Mouse (Mus musculus): ENCODE measurements around the gene Mre11a. TPM values are rescaled to one million over a fixed set of nuclear protein-coding genes. Genes with fewer than 3 reads are reported as not detected.
A peak's percentile ranks its signal among the peaks of the same experiment; 100 is the strongest.

Gene Mre11a
- polyA plus RNA-seq (2014; fragmentation: Nextera tagmentation; extraction: Ambion mirVana): 34.6 and 38.0 TPM in 2 replicates

- ATAC-seq (ENCODE audit: insufficient read depth) (peak; percentile 99), DNase-seq (peak; percentile 100)
- H3K4me2 ChIP-seq: peak within 1 kb of the TSS; percentile 83
- 0 out of 2 replicates have a peak, but pooled peaks cover 8% of the 10 kb centered on the region for H3K4me1 ChIP-seq (ENCODE audit: insufficient read depth)
- H3K9me3 ChIP-seq (ENCODE audit: low read depth, low read length): no peaks in the 10 kb centered on the region
- 0 out of 2 replicates have a peak, but pooled peaks have one; percentile 13 for TF ChIP-seq CTCF (IDR thresholded peaks at IDR 0.05; ENCODE audit: low read depth)
- H3K9ac ChIP-seq: peak within 1 kb of the TSS; percentile 85
- peak within 1 kb of the TSS; percentile 95 for H3K27ac ChIP-seq (ENCODE audit: low read depth)
- under 1% methylated on average over 62 of the region's 62 CpGs for WGBS
- H3K27me3 ChIP-seq (ENCODE audit: insufficient read depth, low read length): no peaks in the 10 kb centered on the region
- peak within 1 kb of the TSS; percentile 73 for H3K4me3 ChIP-seq (ENCODE audit: low read depth, low read length)
- H3K36me3 ChIP-seq (ENCODE audit: insufficient read depth): peaks cover 59% of the 10 kb centered on the region
Measured at GRCm38 (mm10) chr9:14784039-14785002, at the start of gene Mre11a, which contains the start of gene Ankrd49. Gene Mre11a (plus strand): TSS chr9:14784654. Gene Ankrd49 (minus strand): TSS chr9:14784856.

- TF ChIP-seq CTCF (IDR thresholded peaks at IDR 0.05; ENCODE audit: low read depth): no peak
- H3K27ac ChIP-seq (ENCODE audit: low read depth): no peak overlapping the region
- no peak for ATAC-seq (ENCODE audit: insufficient read depth)
Measured at GRCm38 (mm10) chr9:14739498-14740150, 44.8 kb upstream of the Mre11a start.

DNA sequence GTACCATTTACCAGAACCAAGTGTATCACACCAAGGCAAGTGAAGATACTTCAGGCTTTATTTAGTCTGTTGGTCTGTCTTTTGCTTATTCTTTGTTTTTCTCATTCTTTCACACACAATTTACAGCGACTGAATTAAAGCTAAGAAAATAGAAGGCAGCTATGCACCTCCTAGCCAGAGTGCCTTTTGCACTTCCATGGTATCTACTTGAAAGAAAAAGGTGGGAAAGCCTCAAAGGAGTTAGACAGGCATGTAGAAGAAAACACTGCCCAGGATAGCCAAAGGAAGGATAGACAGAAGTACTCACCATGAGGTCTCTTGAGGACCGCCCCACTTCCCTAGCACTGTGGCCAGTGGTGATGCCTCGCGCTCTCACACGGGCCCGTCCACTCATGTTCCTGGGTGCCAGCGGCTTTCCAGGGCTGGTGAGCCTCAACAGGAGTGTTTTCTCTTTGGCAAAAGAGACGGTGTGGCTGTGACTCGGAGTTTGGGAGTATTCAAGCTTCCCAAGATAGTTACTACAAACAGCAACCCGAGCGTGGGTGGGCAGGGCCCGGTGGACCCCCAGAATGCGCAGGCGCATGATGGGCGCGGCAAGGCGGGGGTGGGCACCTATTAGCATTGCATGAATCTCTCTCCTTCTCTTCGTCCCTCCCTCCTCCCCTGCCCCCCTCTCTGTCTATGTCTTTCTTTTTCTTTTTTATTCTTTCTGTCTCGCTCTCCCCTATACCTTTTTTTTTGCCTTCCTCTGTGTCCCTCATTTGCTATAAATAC, 44.1 kb upstream of the Mre11a start, which contains the start of gene Piwil4:
Piwil4 (minus strand) TSS at position 583 of the 774 bp plus-strand sequence.
- ATAC-seq (ENCODE audit: insufficient read depth) (no peak), DNase-seq (no peak)
- H3K9ac ChIP-seq: no peak within 1 kb of the TSS
- no peak within 1 kb of the TSS for H3K27ac ChIP-seq (ENCODE audit: low read depth)
- no peak within 1 kb of the TSS for H3K4me2 ChIP-seq
- no peaks in the 10 kb centered on the region for H3K27me3 ChIP-seq (ENCODE audit: insufficient read depth, low read length)
- no peaks in the 10 kb centered on the region for H3K4me1 ChIP-seq (ENCODE audit: insufficient read depth)
- no peak within 1 kb of the TSS for H3K4me3 ChIP-seq (ENCODE audit: low read depth, low read length)
- no peaks in the 10 kb centered on the region for H3K9me3 ChIP-seq (ENCODE audit: low read depth, low read length)
- no peak for TF ChIP-seq CTCF (IDR thresholded peaks at IDR 0.05; ENCODE audit: low read depth)
- 83% methylated on average over 19 of the region's 19 CpGs for WGBS
- no peaks in the 10 kb centered on the region for H3K36me3 ChIP-seq (ENCODE audit: insufficient read depth)

More at GRCm38 (mm10) chr9:14739498-14740150, 44.8 kb upstream of the Mre11a start:
- no peaks in the 10 kb centered on the region for H3K36me3 ChIP-seq (ENCODE audit: insufficient read depth)
- DNase-seq: no peak
- no peak overlapping the region for H3K4me2 ChIP-seq
- H3K9ac ChIP-seq: no peak overlapping the region
- 49% methylated on average over 4 of the region's 4 CpGs for WGBS
- H3K27me3 ChIP-seq (ENCODE audit: insufficient read depth, low read length): no peaks in the 10 kb centered on the region
- H3K4me1 ChIP-seq (ENCODE audit: insufficient read depth): no peaks in the 10 kb centered on the region
- no peaks in the 10 kb centered on the region for H3K9me3 ChIP-seq (ENCODE audit: low read depth, low read length)
- H3K4me3 ChIP-seq (ENCODE audit: low read depth, low read length): no peak overlapping the region

- no peaks in the 10 kb centered on the region for H3K9me3 ChIP-seq (ENCODE audit: low read depth, low read length)
- peak overlapping the region; percentile 64 for H3K9ac ChIP-seq
- H3K4me2 ChIP-seq: peak overlapping the region; percentile 97
- 0 out of 2 replicates have a peak, but pooled peaks cover 6% of the 10 kb centered on the region for H3K4me1 ChIP-seq (ENCODE audit: insufficient read depth)
- peak overlapping the region; percentile 55 for H3K4me3 ChIP-seq (ENCODE audit: low read depth, low read length)
- peaks cover 8% of the 10 kb centered on the region; the same call in 1 of the 2 replicates for H3K27me3 ChIP-seq (ENCODE audit: insufficient read depth, low read length)
- ATAC-seq (ENCODE audit: insufficient read depth): peak; percentile 29; the same call in 1 of the 2 replicates
- 50% methylated on average over 42 of the region's 42 CpGs for WGBS
- H3K27ac ChIP-seq (ENCODE audit: low read depth): no peak overlapping the region
- no peak for TF ChIP-seq CTCF (IDR thresholded peaks at IDR 0.05; ENCODE audit: low read depth)
- H3K36me3 ChIP-seq (ENCODE audit: insufficient read depth): no peaks in the 10 kb centered on the region
- DNase-seq: no peak
Measured at GRCm38 (mm10) chr9:14750901-14751502, 33.5 kb upstream of the Mre11a start.

DNA sequence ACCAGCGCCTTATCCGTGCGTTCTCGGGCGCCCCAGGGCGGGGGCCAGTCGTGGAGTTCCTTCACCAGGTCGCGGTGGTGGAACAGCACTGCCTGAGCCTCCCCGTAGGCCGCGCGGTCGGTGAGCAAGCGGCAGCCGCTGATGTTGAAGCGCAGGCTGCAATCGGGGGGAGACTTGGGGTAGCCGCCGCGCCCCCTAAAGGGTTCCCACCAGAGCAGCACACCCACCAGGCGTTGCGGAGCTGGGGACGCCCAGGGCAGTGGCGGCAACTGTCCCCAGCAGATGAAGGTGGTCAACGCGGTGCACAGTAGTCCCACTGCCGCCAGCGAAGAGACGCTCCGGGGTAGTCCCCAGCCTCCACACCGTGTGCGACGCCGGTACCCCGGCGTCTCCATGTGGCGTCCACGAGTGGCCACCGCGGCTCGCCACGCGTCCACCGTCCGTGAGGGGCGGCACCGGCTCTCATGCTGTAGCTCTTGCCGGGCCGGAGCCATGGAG, 32.9 kb upstream of the Mre11a start:
- Histone ChIP-seq H3K36me3 (ENCODE audit: insufficient read depth) (no peaks in the 10 kb centered on the region), H3K27ac (ENCODE audit: low read depth) (no peak overlapping the region), H3K4me1 (ENCODE audit: insufficient read depth) (0 out of 2 replicates have a peak, but pooled peaks cover 6% of the 10 kb centered on the region), H3K4me2 (peak overlapping the region; percentile 97), H3K27me3 (ENCODE audit: insufficient read depth, low read length) (peaks cover 8% of the 10 kb centered on the region; the same call in 1 of the 2 replicates), H3K4me3 (ENCODE audit: low read depth, low read length) (peak overlapping the region; percentile 55), H3K9ac (peak overlapping the region; percentile 64), H3K9me3 (ENCODE audit: low read depth, low read length) (no peaks in the 10 kb centered on the region)
- under 1% methylated on average over 50 of the region's 50 CpGs for WGBS
- ATAC-seq (ENCODE audit: insufficient read depth): peak; percentile 84
- DNase-seq: peak; percentile 50
- peak; percentile 34; the same call in 1 of the 2 replicates for TF ChIP-seq CTCF (IDR thresholded peaks at IDR 0.05; ENCODE audit: low read depth)
